In genomic region chr17:15055925-15056324, GRCm38 (mm10) we compare ENCODE assay signal across 15 mouse cellular contexts. TPM values are rescaled to one million over a fixed set of nuclear protein-coding genes. Genes with fewer than 3 reads are reported as not detected.
DNase-seq lines count a peak whose midpoint lies in the region; ATAC-seq and TF ChIP-seq lines count a peak whose summit lies in the region.
"Had no signal": no experiment of that assay in that cellular context is flagged by ENCODE, and none has a peak within 500 bp of the region (broad histone marks: within the 10 kb centered on the region; RNA-seq: fewer than 3 reads in every experiment).

No protein-coding gene starts in this region.

- 89% methylated on average over 4 of the region's 4 CpGs for WGBS in thymus, adult 2 months

- TF ChIP-seq CTCF in gastrocnemius, adult 2 months (IDR thresholded peaks at IDR 0.05): no peak
- TF ChIP-seq CTCF in thymus, adult 2 months (IDR thresholded peaks at IDR 0.05; ENCODE audit: borderline replicate concordance, control insufficient read depth, extremely low read depth, insufficient read depth, low read length, poor library complexity): no peak

- H3K27ac ChIP-seq in gastrocnemius, adult 2 months: no peak overlapping the region
- no peak overlapping the region for H3K27ac ChIP-seq in thymus, adult 2 months (ENCODE audit: control insufficient read depth, insufficient read depth, low read length)
- H3K27ac ChIP-seq: midbrain, embryonic 13.5 days had no signal

- peak; percentile 1 for DNase-seq in gastrocnemius, postnatal 10 days
- no peak for DNase-seq in gastrocnemius, adult 2 months
- DNase-seq in frontal cortex, postnatal 10 days (ENCODE audit: low spot score in 2 of 2): peak; percentile 11 to 26
- DNase-seq in layer of hippocampus, postnatal 36 days: peak; percentile 74
- no peak for DNase-seq in thymus, adult 2 months
- DNase-seq in kidney, postnatal 4 days: no peak
- DNase-seq: cerebellum, adult 8-10 months; heart, postnatal 10 days; kidney, postnatal 14 days; liver had no signal

- ATAC-seq in megakaryocyte, adult 5-6 weeks (ENCODE audit: poor library complexity, severe bottlenecking): no peak
- ATAC-seq: activated CD4-positive, CD25-positive, alpha-beta regulatory T cell, adult 4 months; lung, postnatal 0 days; midbrain, embryonic 13.5 days had no signal

- H3K9me3 ChIP-seq in megakaryocyte, embryonic 14.5 days: no peaks in the 10 kb centered on the region
- H3K9me3 ChIP-seq: midbrain, embryonic 13.5 days had no signal

- intact Hi-C loops in gastrocnemius, adult 2 months (cut with DNase I): no loop called here

- TF ChIP-seq POLR2A in thymus, adult 2 months (IDR thresholded peaks at IDR 0.05; ENCODE audit: control insufficient read depth, extremely low read depth, insufficient read depth, low read length, poor library complexity): no peak

- H3K4me1 ChIP-seq in megakaryocyte, embryonic 14.5 days: peaks cover 48% of the 10 kb centered on the region
- no peaks in the 10 kb centered on the region for H3K4me1 ChIP-seq in thymus, adult 2 months (replicated peaks; ENCODE audit: control insufficient read depth, insufficient read depth, low read length)
- H3K4me1 ChIP-seq: midbrain, embryonic 13.5 days had no signal

- H3K4me3 ChIP-seq in gastrocnemius, adult 2 months: no peak overlapping the region
- H3K4me3 ChIP-seq in megakaryocyte, embryonic 14.5 days (replicated peaks): peak overlapping the region; percentile 57
- no peak overlapping the region for H3K4me3 ChIP-seq in thymus, adult 2 months (ENCODE audit: control insufficient read depth, insufficient read depth, low read length)
- H3K4me3 ChIP-seq: midbrain, embryonic 13.5 days had no signal

- H3K27me3 ChIP-seq in megakaryocyte, embryonic 14.5 days (replicated peaks): no peaks in the 10 kb centered on the region
- no peaks in the 10 kb centered on the region for H3K27me3 ChIP-seq in thymus, adult 2 months (ENCODE audit: control insufficient read depth, insufficient read depth, low read length)
- H3K27me3 ChIP-seq: midbrain, embryonic 13.5 days had no signal

- peaks cover 57% of the 10 kb centered on the region for H3K36me3 ChIP-seq in megakaryocyte, embryonic 14.5 days (replicated peaks; ENCODE audit: low read length)
- peaks cover 27% of the 10 kb centered on the region; the same call in 1 of the 2 replicates for H3K36me3 ChIP-seq in thymus, adult 2 months (ENCODE audit: control insufficient read depth, insufficient read depth, low read length)

RNA-seq across cellular contexts. Expression of gene Gm3448, which starts 14.6 kb away (rescaled TPM):
- total RNA-seq in gastrocnemius, postnatal 10 days (2021): 1 to 10 TPM; 1.0 to 1.5 TPM
- 1 to 10 TPM in 1 of 2 experiments, under 1 TPM in 1; 0.67 to 1.2 TPM for total RNA-seq in gastrocnemius, adult 2 months (2021)
- polyA plus RNA-seq in megakaryocyte, embryonic 14.5 days (2012; ENCODE audit: insufficient read depth, low replicate concordance): 0.10 TPM in 1 of 2 replicates, not detected in the other
- 5.4 and 5.7 TPM in 2 replicates for total RNA-seq in megakaryocyte, adult 5-6 weeks (2015)
- total RNA-seq in megakaryocyte, adult 5-6 weeks (2017): 7.0 and 8.3 TPM in 2 replicates
- 10 to 100 TPM in 1 of 2 experiments, 1 to 10 TPM in 1; 8.6 to 10.7 TPM for total RNA-seq in layer of hippocampus, postnatal 36 days (2021)
- polyA plus RNA-seq in thymus, adult 2 months (2012; rRNA removed): 0.92 and 0.99 TPM in 2 replicates

RNA-seq across cellular contexts. Expression of gene Tcte3, which starts 14.6 kb away (rescaled TPM):
- 1 to 10 TPM in 1 of 2 experiments, not detected in 1; 1.5 TPM for total RNA-seq in gastrocnemius, postnatal 10 days (2021)
- total RNA-seq in gastrocnemius, adult 2 months (2021): not detected
- polyA plus RNA-seq in megakaryocyte, embryonic 14.5 days (2012; ENCODE audit: insufficient read depth, low replicate concordance): 3.2 and 3.3 TPM in 2 replicates
- 0.39 and 4.2 TPM in 2 replicates for total RNA-seq in megakaryocyte, adult 5-6 weeks (2015)
- 0.81 TPM in 1 of 2 replicates, not detected in the other for total RNA-seq in megakaryocyte, adult 5-6 weeks (2017)
- total RNA-seq in layer of hippocampus, postnatal 36 days (2021): 1 to 10 TPM in 1 of 2 experiments, not detected in 1; 1.1 TPM
- polyA plus RNA-seq in thymus, adult 2 months (2012; rRNA removed): not detected in 2 replicates
- polyA plus RNA-seq: midbrain, embryonic 13.5 days had no signal

RNA-seq across cellular contexts. Expression of gene Ermard, which starts 14.9 kb away (rescaled TPM):
- 10 to 100 TPM; 24.7 to 41.4 TPM for total RNA-seq in gastrocnemius, postnatal 10 days (2021)
- total RNA-seq in gastrocnemius, adult 2 months (2021): 10 to 100 TPM; 22.9 to 29.4 TPM
- polyA plus RNA-seq in megakaryocyte, embryonic 14.5 days (2012; ENCODE audit: insufficient read depth, low replicate concordance): 1.0 and 1.8 TPM in 2 replicates
- 82.8 and 84.3 TPM in 2 replicates for total RNA-seq in megakaryocyte, adult 5-6 weeks (2015)
- 45.1 and 59.1 TPM in 2 replicates for total RNA-seq in megakaryocyte, adult 5-6 weeks (2017)
- 10 to 100 TPM; 47.6 to 61.7 TPM for total RNA-seq in layer of hippocampus, postnatal 36 days (2021)
- polyA plus RNA-seq in thymus, adult 2 months (2012; rRNA removed): 62.0 and 69.0 TPM in 2 replicates

RNA-seq across cellular contexts. Expression of gene Gm3435, which starts 45.9 kb away (rescaled TPM):
- total RNA-seq in gastrocnemius, postnatal 10 days (2021): 1 to 10 TPM; 1.1 to 2.2 TPM
- total RNA-seq in gastrocnemius, adult 2 months (2021): 1 to 10 TPM; 2.1 to 3.5 TPM
- not detected in 2 replicates for polyA plus RNA-seq in megakaryocyte, embryonic 14.5 days (2012; ENCODE audit: insufficient read depth, low replicate concordance)
- total RNA-seq in megakaryocyte, adult 5-6 weeks (2015): 5.8 and 6.1 TPM in 2 replicates
- 4.1 and 4.2 TPM in 2 replicates for total RNA-seq in megakaryocyte, adult 5-6 weeks (2017)
- 1 to 10 TPM; 5.4 to 7.7 TPM for total RNA-seq in layer of hippocampus, postnatal 36 days (2021)
- polyA plus RNA-seq in thymus, adult 2 months (2012; rRNA removed): 0.99 and 2.0 TPM in 2 replicates

Comparison
In these comparisons a context has a peak if more than half of its experiments do, and no peak if none do; other contexts are left out.
1. DNase-seq: peak in gastrocnemius, postnatal 10 days (single experiment), frontal cortex, postnatal 10 days (2 of 2) and layer of hippocampus, postnatal 36 days (2 of 2); none in gastrocnemius, adult 2 months (single experiment), thymus, adult 2 months (single experiment) and kidney, postnatal 4 days (0 of 2).